Mouse (Mus musculus) neural tube, embryonic 14.5 days (tissue): Measurements from ENCODE around the gene Wnt1. TPM values are rescaled to one million over a fixed set of nuclear protein-coding genes. Genes with fewer than 3 reads are reported as not detected.

Experiments used
- ATAC-seq: fragments of 200-750 bp; cut with Nextera tagmentation; 2 replicates; pipeline ENCODE4 v1.8.0; 2017; ENCODE audit warnings: low read depth, mild to moderate bottlenecking, moderate TSS enrichment, moderate library complexity
- H3K27ac ChIP-seq: fragments of 300-500 bp; sonication (generic); 2 replicates; pipeline ENCODE4 v1.5.1; 2014; ENCODE audit warnings: low read depth, mild to moderate bottlenecking, control low read depth, low read length, moderate library complexity, mixed read lengths
- H3K27me3 ChIP-seq: fragments of 300-500 bp; sonication (generic); 2 replicates; pipeline ENCODE4 v1.6.1; 2014; ENCODE audit warnings: low read length; ENCODE audit not compliant: control insufficient read depth, insufficient read depth
- H3K36me3 ChIP-seq: fragments of 300-500 bp; sonication (generic); 2 replicates; pipeline ENCODE4 v1.6.1; 2014; ENCODE audit warnings: low read length, mixed read lengths; ENCODE audit not compliant: control insufficient read depth, insufficient read depth
- H3K4me1 ChIP-seq: fragments of 300-500 bp; sonication (generic); 2 replicates; pipeline ENCODE4 v1.6.1; 2014; ENCODE audit warnings: low read length; ENCODE audit not compliant: control insufficient read depth, insufficient read depth
- H3K4me2 ChIP-seq: fragments of 300-500 bp; sonication (generic); 2 replicates; pipeline ENCODE4 v1.6.1; 2014; ENCODE audit warnings: mild to moderate bottlenecking, low read depth, low read length, control low read depth
- H3K4me3 ChIP-seq: fragments of 300-500 bp; sonication (generic); 2 replicates; pipeline ENCODE4 v1.5.1; 2014; ENCODE audit warnings: low read depth, low read length, control low read depth, mixed read lengths
- H3K9ac ChIP-seq: fragments of 300-500 bp; sonication (generic); replicated peaks from 2 replicates; pipeline ENCODE4 v1.6.1; 2014; ENCODE audit warnings: low read depth, mild to moderate bottlenecking, control low read depth, low read length, mixed read lengths
- H3K9me3 ChIP-seq: fragments of 300-500 bp; sonication (generic); 2 replicates; pipeline ENCODE4 v1.6.1; 2016; ENCODE audit warnings: low read length; ENCODE audit not compliant: control insufficient read depth
- WGBS: fragments of 180-500 bp; shearing (Covaris S2); extraction: QIAGEN DNeasy Blood & Tissue Kit; methylation state at CpG from one replicate; pipeline ENCODE4 v1.1.7; 2014; 5-methylcytosine and 5-hydroxymethylcytosine counted together
- polyA plus RNA-seq: library from polyadenylated mRNA; unstranded; fragments of >200 nt; fragmentation: Nextera tagmentation; extraction: Ambion mirVana; gene quantifications from 2 replicates; pipeline ENCODE4 v1.2.1, GENCODE M21; 2014

The Wnt1 gene
- polyA plus RNA-seq, 1 experiment from 2014 or later: 1.9 TPM

DNA sequence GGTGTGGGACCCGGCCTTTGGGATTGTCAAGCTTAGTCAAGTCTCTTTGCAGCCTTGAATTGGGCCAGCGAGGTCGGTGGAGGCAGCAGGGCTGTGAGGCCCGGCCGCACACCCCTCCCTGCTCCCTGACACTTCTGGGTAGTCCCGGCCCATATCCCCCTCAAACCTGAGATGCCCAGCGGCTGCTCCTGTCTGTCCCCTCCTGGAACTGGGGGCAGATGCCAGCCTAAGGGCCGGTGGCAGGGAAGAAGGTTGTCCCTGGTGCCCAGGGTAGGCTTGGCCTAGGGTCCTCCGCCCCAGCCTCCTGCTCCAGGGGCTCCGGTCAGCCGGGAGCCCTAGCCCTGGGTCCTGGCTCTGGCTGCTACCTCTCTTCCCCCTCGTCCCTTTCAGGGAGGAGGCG lies 44.4 kb downstream of the Wnt1 start:
- WGBS: 87% methylated on average over 13 of the region's 13 CpGs
- no peak overlapping the region for H3K9ac ChIP-seq
- ATAC-seq: no peak
- no peaks in the 10 kb centered on the region for H3K27me3 ChIP-seq
- H3K4me3 ChIP-seq: no peak overlapping the region
- H3K36me3 ChIP-seq: peaks cover 45% of the 10 kb centered on the region
- H3K9me3 ChIP-seq: no peaks in the 10 kb centered on the region
- H3K4me1 ChIP-seq: peaks cover 9% of the 10 kb centered on the region; the same call in 1 of the 2 replicates
- no peak overlapping the region for H3K4me2 ChIP-seq
- H3K27ac ChIP-seq: no peak overlapping the region

DNA sequence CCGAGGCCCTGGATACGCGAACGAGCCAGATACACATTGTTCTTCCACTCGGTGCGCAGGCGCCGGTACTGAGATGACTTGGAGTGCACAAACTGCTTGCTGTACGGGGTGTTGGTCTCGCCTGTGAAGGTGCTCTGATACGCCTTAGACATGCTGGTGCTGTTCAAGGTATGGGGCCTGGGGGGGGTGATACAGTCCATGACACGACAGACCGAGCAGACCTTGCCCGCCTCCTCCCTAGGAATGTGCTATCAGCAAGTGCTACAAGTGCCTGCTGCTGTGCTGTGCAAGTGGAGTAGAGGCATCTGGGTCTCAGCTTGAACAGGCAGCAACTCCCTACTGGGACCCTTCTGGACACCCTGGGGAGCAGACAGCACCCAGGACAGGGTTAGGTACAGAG lies 45.6 kb downstream of the Wnt1 start:
- ATAC-seq: no peak
- 94% methylated on average over 14 of the region's 14 CpGs for WGBS

DNA sequence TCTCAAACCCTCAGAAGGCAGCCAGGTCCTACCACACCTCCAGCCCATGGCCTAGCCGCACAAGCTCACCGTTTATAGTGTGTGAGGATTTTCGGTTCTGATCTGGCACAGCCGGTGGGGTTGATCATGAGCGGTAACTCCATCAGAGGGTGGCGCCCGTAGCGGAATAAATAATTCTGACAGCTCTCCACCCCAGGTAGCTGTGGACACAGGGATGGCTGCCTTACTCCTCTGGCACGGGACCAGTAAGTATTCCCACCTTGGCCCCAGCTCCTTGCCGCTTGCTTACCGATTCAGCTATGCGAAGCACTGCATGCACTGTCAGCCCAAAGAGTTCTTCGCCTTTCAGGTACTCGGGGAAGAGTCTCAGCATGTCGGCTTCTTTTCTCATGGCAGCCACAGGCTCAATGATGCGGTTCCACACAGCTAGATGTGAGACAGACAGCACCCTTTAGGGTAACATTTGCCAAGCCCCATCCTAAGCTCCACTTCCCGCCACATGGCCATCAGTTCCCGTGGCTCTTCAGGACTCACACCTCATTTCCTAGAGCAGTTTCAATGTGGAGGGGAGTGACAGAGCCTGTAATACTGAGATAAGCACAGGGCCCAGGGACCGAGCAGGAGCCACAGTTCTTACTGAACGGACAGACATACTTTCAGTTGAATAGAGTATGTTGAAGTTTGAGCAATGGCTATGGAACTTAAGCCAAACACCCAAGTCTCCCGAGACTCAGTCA lies 47.5 kb downstream of the Wnt1 start:
- Histone ChIP-seq H3K9ac (no peak overlapping the region), H3K27ac (no peak overlapping the region), H3K4me1 (no peaks in the 10 kb centered on the region), H3K4me2 (no peak overlapping the region), H3K36me3 (peaks cover 74% of the 10 kb centered on the region), H3K27me3 (no peaks in the 10 kb centered on the region), H3K9me3 (no peaks in the 10 kb centered on the region), H3K4me3 (no peak overlapping the region)
- WGBS: 94% methylated on average over 21 of the region's 21 CpGs
- ATAC-seq: no peak

More for the DNA sequence above, 45.6 kb downstream of the Wnt1 start:
- Histone ChIP-seq H3K9me3 (no peaks in the 10 kb centered on the region), H3K4me1 (peaks cover 2% of the 10 kb centered on the region; the same call in 1 of the 2 replicates), H3K27ac (no peak overlapping the region), H3K4me2 (no peak overlapping the region), H3K27me3 (no peaks in the 10 kb centered on the region), H3K4me3 (no peak overlapping the region), H3K36me3 (peaks cover 57% of the 10 kb centered on the region), H3K9ac (no peak overlapping the region)

DNA sequence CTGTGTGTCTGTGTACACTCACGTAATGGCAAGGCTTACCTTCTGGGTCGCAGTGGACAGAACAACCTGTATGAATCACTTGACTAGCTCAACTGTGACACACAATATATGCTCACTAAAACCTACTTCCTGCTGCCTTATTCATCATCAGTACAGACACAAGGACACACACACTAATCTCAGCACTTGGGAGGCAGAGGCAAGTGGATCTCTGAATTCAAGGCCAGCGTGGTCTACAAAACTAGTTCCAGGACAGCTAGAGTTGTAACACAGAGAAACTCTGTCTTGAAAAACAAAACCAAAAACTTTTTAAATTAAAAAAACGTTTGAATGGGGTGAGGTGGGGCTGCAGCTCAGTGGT lies 48.1 kb downstream of the Wnt1 start:
- H3K27me3 ChIP-seq: no peaks in the 10 kb centered on the region
- no peak overlapping the region for H3K27ac ChIP-seq
- no peak overlapping the region for H3K9ac ChIP-seq
- peaks cover 79% of the 10 kb centered on the region for H3K36me3 ChIP-seq
- H3K4me2 ChIP-seq: no peak overlapping the region
- no peak overlapping the region for H3K4me3 ChIP-seq
- no peak for ATAC-seq
- H3K9me3 ChIP-seq: no peaks in the 10 kb centered on the region
- WGBS: 77% methylated on average over 4 of the region's 4 CpGs
- H3K4me1 ChIP-seq: no peaks in the 10 kb centered on the region

DNA sequence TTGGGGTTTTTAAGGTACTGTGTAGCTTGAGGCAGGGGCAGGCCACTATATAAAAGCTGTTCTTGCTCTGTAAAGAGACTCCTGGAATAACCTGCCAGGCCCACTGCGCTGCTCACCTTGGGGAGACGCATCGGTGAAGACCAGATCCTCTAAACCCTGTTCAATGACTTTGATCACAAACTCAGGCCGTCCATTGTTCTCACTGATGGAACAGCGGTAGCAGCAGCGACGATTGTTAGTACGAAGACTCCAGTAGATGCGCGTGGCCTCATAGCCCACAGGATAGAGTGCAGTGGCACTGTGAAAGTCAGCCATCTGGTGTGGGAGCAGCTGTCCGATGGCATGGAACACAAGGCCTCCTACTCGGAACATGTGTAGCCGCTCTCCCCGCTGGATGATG lies 49.5 kb downstream of the Wnt1 start:
- Histone ChIP-seq H3K27ac (no peak overlapping the region), H3K9ac (no peak overlapping the region), H3K4me1 (no peaks in the 10 kb centered on the region), H3K9me3 (no peaks in the 10 kb centered on the region), H3K36me3 (peaks cover 88% of the 10 kb centered on the region), H3K27me3 (no peaks in the 10 kb centered on the region), H3K4me2 (no peak overlapping the region), H3K4me3 (no peak overlapping the region)
- WGBS: 93% methylated on average over 14 of the region's 14 CpGs
- no peak for ATAC-seq

DNA sequence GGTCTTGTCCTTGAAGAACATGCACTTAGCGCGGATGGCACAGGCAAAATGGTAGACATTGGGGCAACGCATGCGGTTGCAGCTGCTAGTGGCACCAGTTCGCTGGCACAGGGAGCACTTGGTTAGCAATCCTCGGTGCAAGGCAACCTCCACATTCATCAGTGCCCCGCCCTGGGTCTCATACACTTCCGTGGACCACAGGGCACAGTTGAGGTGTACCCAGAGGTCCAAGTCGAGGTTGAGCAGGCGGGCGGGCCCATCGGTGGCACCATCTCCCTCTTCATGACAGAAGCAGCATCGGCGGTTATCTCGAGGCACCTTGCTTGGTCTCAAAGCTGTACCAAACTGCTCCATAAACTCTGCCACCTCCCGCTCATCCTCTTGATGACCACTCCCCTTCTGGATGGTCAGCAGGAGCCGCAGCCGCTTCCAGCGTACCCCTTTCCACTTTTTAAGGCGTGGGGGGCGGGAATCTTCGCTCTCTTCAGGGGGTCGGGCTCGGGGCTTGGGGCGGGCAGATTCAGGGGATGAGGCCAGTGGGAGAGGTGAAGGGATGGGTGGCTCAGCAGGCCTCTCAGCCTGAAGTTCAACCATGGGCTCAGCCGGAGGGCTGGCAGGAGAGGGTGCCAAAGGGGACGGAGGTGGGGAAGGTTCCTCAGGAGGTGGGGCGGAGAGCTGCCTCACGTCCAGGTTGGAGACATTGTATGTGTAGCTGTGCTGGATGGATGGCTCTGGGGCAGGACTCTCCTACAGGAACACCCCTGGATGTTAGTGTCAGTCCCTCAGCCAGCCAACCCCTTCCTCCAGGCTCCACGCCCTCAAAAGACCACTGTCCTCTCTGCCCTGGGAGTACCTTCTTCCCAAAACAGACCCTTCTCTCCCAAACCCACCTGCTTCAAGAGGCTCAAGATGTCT lies 50.3 kb downstream of the Wnt1 start:
- no peak overlapping the region for H3K4me2 ChIP-seq
- peaks cover 88% of the 10 kb centered on the region for H3K36me3 ChIP-seq
- no peaks in the 10 kb centered on the region for H3K4me1 ChIP-seq
- H3K27me3 ChIP-seq: no peaks in the 10 kb centered on the region
- WGBS: 96% methylated on average over 30 of the region's 30 CpGs
- no peak overlapping the region for H3K9ac ChIP-seq
- ATAC-seq: no peak
- H3K27ac ChIP-seq: no peak overlapping the region
- H3K9me3 ChIP-seq: no peaks in the 10 kb centered on the region
- no peak overlapping the region for H3K4me3 ChIP-seq

Other genes starting within 250 kb of the Wnt1 start
- gene Ccnt1, start 218.9 kb upstream of the Wnt1 start, polyA plus RNA-seq: 70.7 and 72.0 TPM in 2 replicates
- gene 4930415O20Rik, start 218.9 kb upstream of the Wnt1 start, polyA plus RNA-seq: 0.40 TPM in 1 of 2 replicates, not detected in the other
- 10.2 and 11.6 TPM in 2 replicates for gene Adcy6, start 179.8 kb upstream of the Wnt1 start, polyA plus RNA-seq
- 84.9 and 101 TPM in 2 replicates for gene Cacnb3, start 159.0 kb upstream of the Wnt1 start, polyA plus RNA-seq
- 17.9 and 24.9 TPM in 2 replicates for gene Ddx23, start 127.0 kb upstream of the Wnt1 start, polyA plus RNA-seq
- gene Rnd1, start 112.4 kb upstream of the Wnt1 start, polyA plus RNA-seq: 4.7 and 7.3 TPM in 2 replicates
- gene Ccdc65, start 81.7 kb upstream of the Wnt1 start, polyA plus RNA-seq: 5.2 and 6.0 TPM in 2 replicates
- gene Fkbp11, start 61.7 kb upstream of the Wnt1 start, polyA plus RNA-seq: 3.6 and 7.1 TPM in 2 replicates
- gene Arf3, start 26.6 kb upstream of the Wnt1 start, polyA plus RNA-seq: 66.3 and 77.2 TPM in 2 replicates
- 0.19 TPM in 1 of 2 replicates, not detected in the other for gene Wnt10b, start 11.7 kb upstream of the Wnt1 start, polyA plus RNA-seq
- 0.44 and 0.54 TPM in 2 replicates for gene Ddn, start 19.6 kb downstream of the Wnt1 start, polyA plus RNA-seq
- gene Prkag1, start 41.7 kb downstream of the Wnt1 start, polyA plus RNA-seq: 57.7 and 61.6 TPM in 2 replicates
- gene Kmt2d, start 81.3 kb downstream of the Wnt1 start, polyA plus RNA-seq: 14.4 and 16.8 TPM in 2 replicates
- gene Rhebl1, start 104.7 kb downstream of the Wnt1 start, polyA plus RNA-seq: 19.9 and 21.3 TPM in 2 replicates
- 0.32 and 2.0 TPM in 2 replicates for gene Dhh, start 108.7 kb downstream of the Wnt1 start, polyA plus RNA-seq
- 7.3 and 10.5 TPM in 2 replicates for gene Lmbr1l, start 128.4 kb downstream of the Wnt1 start, polyA plus RNA-seq
- 1,186 and 1,301 TPM in 2 replicates for gene Tuba1b, start 144.7 kb downstream of the Wnt1 start, polyA plus RNA-seq
- gene Gm49450, start 163.7 kb downstream of the Wnt1 start, polyA plus RNA-seq: not detected in 2 replicates
- gene Tuba1a, start 163.8 kb downstream of the Wnt1 start, polyA plus RNA-seq: 13,706 and 14,496 TPM in 2 replicates
- 7.3 and 11.5 TPM in 2 replicates for gene Tuba1c, start 240.0 kb downstream of the Wnt1 start, polyA plus RNA-seq